Mouse (Mus musculus) kidney, embryonic 16.5 days (tissue): ENCODE results near the gene Hdac11. TPM values are rescaled to one million over a fixed set of nuclear protein-coding genes. Genes with fewer than 3 reads are reported as not detected.

Experiments
- ATAC-seq: fragments of 200-750 bp; cut with Nextera tagmentation; 2 replicates; pipeline ENCODE4 v1.8.0; 2017; ENCODE audit warnings: moderate TSS enrichment; ENCODE audit not compliant: low FRiP score, low TSS enrichment
- H3K27ac ChIP-seq: fragments of 300-500 bp; sonication (generic); 2 replicates; pipeline ENCODE4 v1.5.1; 2014; ENCODE audit warnings: low read length
- H3K27me3 ChIP-seq: fragments of 300-500 bp; sonication (generic); 2 replicates; pipeline ENCODE4 v1.6.1; 2014; ENCODE audit warnings: low read length, control low read depth, mixed read lengths; ENCODE audit not compliant: insufficient read depth
- H3K36me3 ChIP-seq: fragments of 300-500 bp; sonication (generic); 2 replicates; pipeline ENCODE4 v1.6.1; 2014; ENCODE audit warnings: low read length, control low read depth, mixed read lengths; ENCODE audit not compliant: insufficient read depth
- H3K4me1 ChIP-seq: fragments of 300-500 bp; sonication (generic); 2 replicates; pipeline ENCODE4 v1.6.1; 2014; ENCODE audit warnings: low read length, control low read depth, mixed read lengths; ENCODE audit not compliant: insufficient read depth
- H3K4me2 ChIP-seq: fragments of 300-500 bp; sonication (generic); replicated peaks from 2 replicates; pipeline ENCODE4 v1.6.1; 2014; ENCODE audit warnings: low read depth, low read length
- H3K4me3 ChIP-seq: fragments of 300-500 bp; sonication (generic); 2 replicates; pipeline ENCODE4 v1.5.1; 2014; ENCODE audit warnings: mild to moderate bottlenecking, low read length
- H3K9ac ChIP-seq: fragments of 300-500 bp; sonication (generic); replicated peaks from 2 replicates; pipeline ENCODE4 v1.6.1; 2014; ENCODE audit warnings: low read length
- H3K9me3 ChIP-seq: fragments of 300-500 bp; sonication (generic); 2 replicates; pipeline ENCODE4 v1.6.1; 2016; ENCODE audit warnings: low read length, control low read depth
- WGBS: fragments of 180-500 bp; shearing (Covaris S2); extraction: QIAGEN DNeasy Blood & Tissue Kit; methylation state at CpG from one replicate; pipeline ENCODE4 v1.1.7; 2014; 5-methylcytosine and 5-hydroxymethylcytosine counted together
- polyA plus RNA-seq: library from polyadenylated mRNA; unstranded; fragments of >200 nt; fragmentation: Nextera tagmentation; extraction: Ambion mirVana; gene quantifications from 2 replicates; pipeline ENCODE4 v1.2.1, GENCODE M21; 2015

Gene Hdac11
- polyA plus RNA-seq, 1 experiment from 2014 or later, result 15.7 TPM

DNA sequence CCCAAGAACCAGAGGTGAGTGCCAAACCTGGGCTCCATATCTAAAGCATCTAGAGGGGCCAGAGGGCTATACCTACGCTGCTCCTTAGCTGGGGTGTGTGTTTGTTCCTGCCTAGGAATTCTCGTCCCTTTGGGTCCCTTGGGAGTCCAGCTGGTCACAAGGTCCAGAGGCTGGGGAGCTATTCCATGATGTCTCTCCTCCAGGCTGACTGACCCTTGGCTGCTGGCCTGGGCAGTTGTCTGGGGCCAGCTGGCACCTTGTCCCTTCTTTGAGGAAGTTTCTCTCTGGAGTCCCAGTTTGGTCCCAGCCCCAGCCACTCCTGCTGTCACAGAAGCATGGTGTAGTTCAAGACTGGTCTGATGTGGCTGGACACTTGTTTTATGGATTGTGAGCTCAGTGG lies 24.9 kb downstream of the Hdac11 start:
- 63% methylated on average over 2 of the region's 2 CpGs for WGBS
- no peaks in the 10 kb centered on the region for H3K36me3 ChIP-seq
- H3K27me3 ChIP-seq, result no peaks in the 10 kb centered on the region
- H3K4me2 ChIP-seq, result no peak overlapping the region
- H3K27ac ChIP-seq, result no peak overlapping the region
- no peaks in the 10 kb centered on the region for H3K4me1 ChIP-seq
- no peak overlapping the region for H3K9ac ChIP-seq
- ATAC-seq, result no peak
- no peak overlapping the region for H3K4me3 ChIP-seq
- H3K9me3 ChIP-seq, result no peaks in the 10 kb centered on the region

DNA sequence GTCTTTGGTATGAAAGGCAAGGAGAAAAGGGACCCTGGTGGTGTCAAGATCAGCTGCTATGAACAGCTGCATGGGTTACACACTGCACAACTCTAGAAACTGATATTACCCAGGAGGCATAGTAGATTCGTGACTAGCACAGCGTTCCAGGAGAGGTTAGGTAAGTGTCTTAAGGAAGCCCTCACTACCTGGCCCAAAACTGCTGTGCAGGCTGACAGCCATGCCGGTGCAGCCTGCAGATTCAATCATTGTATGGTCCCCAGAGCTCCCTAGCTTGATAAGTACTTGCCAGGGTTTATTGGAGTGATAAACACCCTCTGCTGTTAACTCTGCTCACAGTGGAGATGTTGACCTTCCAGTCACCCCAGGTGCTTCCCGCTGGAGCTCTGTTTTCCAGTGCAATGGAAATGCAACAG lies 25.6 kb downstream of the Hdac11 start:
- WGBS, result 73% methylated on average over 4 of the region's 4 CpGs
- H3K27me3 ChIP-seq, result no peaks in the 10 kb centered on the region

DNA sequence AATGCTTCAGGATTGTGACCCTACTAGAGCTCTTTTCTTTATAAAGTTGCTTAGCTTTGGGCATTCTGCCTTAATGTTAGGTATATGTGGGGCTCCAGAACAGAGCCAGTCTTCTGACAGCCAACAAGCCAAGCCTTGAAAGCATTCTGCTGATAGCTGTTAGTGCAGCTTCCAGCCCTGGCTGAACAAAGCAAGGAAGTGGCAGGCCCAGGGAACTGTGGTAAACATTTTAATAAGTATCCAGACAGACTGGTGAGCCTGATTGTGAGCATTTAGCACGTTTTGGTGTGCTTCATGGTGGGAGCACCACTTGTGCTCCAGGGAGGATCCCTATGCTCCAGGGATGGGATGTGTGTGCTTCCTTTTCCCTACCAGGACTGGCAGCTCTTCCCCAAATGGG lies 26.6 kb downstream of the Hdac11 start:
- Histone ChIP-seq H3K36me3 (no peaks in the 10 kb centered on the region), H3K4me2 (no peak overlapping the region), H3K4me3 (no peak overlapping the region), H3K27ac (no peak overlapping the region), H3K9ac (no peak overlapping the region), H3K9me3 (no peaks in the 10 kb centered on the region), H3K27me3 (no peaks in the 10 kb centered on the region), H3K4me1 (no peaks in the 10 kb centered on the region)
- 46% methylated on average over 1 of the region's 1 CpGs for whole genome bisulfite sequencing
- ATAC-seq, result no peak

More for the DNA sequence above, 25.6 kb downstream of the Hdac11 start:
- H3K4me2 ChIP-seq, result no peak overlapping the region
- H3K9ac ChIP-seq, result no peak overlapping the region
- H3K9me3 ChIP-seq, result no peaks in the 10 kb centered on the region
- no peak for ATAC-seq
- no peaks in the 10 kb centered on the region for H3K4me1 ChIP-seq
- H3K36me3 ChIP-seq, result no peaks in the 10 kb centered on the region
- H3K27ac ChIP-seq, result no peak overlapping the region
- H3K4me3 ChIP-seq, result no peak overlapping the region

DNA sequence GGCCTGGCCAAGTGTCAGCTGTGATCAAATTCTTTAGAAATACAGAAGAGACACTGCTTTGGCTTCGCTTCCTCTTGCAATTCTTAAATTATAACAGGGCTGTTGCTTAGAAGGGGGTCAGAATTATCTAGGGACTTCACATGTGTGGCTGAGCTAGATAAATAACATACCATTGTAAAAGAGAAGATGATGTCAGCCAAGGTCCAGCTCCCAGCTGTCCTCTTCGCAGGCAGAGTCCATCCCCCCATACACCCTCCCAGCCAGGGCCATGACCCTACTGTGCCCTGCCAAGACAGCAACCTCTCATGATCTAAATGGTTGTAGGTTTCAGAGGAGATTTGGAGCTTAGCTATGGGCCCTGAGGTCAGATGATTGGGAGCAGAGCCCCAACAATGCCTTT lies 27.5 kb downstream of the Hdac11 start:
- H3K4me1 ChIP-seq, result no peaks in the 10 kb centered on the region
- H3K9ac ChIP-seq, result no peak overlapping the region
- H3K9me3 ChIP-seq, result no peaks in the 10 kb centered on the region
- H3K27me3 ChIP-seq, result no peaks in the 10 kb centered on the region
- H3K4me2 ChIP-seq, result no peak overlapping the region
- WGBS, result 49% methylated on average over 2 of the region's 2 CpGs
- no peaks in the 10 kb centered on the region for H3K36me3 ChIP-seq
- no peak for ATAC-seq
- no peak overlapping the region for H3K27ac ChIP-seq
- H3K4me3 ChIP-seq, result no peak overlapping the region

DNA sequence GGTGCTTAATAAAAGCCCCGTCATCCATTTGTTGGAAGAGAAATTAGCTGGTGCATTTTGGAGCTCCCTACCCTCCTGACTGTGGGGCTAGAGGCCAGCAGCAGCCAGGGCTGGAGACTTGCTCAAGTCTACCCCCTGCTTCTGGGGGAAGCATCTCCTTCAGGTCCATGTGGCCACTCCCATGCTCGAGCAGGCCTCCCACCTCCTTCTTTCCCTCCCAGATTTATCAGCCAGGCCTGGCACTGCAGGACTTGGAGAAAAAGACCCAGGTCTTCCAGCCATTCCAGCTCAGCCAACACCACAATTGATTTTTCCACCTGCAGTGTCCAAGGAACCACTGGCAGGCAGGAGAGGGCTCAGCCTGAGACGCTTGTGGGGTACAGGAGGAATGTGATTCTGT lies 28.3 kb downstream of the Hdac11 start:
- no peak overlapping the region for H3K4me2 ChIP-seq
- no peaks in the 10 kb centered on the region for H3K36me3 ChIP-seq
- ATAC-seq, result no peak
- no peak overlapping the region for H3K4me3 ChIP-seq
- WGBS, result 67% methylated on average over 3 of the region's 3 CpGs
- H3K27me3 ChIP-seq, result no peaks in the 10 kb centered on the region
- no peaks in the 10 kb centered on the region for H3K9me3 ChIP-seq
- H3K27ac ChIP-seq, result no peak overlapping the region
- H3K4me1 ChIP-seq, result no peaks in the 10 kb centered on the region
- no peak overlapping the region for H3K9ac ChIP-seq

DNA sequence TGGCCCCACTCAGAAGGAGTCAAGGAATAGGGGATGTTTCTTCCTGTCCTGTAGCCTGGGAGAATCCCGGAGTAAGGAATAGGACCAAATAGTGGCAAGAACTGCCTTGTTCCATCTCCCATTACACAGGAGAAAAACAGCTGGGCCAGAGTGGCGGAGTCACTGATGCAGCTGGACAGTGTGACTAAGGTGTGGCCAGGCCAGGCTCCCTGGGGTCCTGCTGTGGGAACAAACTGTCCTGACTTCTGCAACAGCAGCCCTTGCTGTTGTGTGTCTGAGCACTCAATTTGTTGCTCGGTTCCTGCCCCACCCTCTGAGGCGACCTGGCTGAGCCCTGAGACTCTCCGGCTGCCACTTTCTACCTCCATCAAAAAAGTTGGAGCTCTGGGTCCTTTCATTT lies 29.0 kb downstream of the Hdac11 start:
- 75% methylated on average over 5 of the region's 5 CpGs for WGBS
- H3K4me2 ChIP-seq, result no peak overlapping the region
- no peaks in the 10 kb centered on the region for H3K4me1 ChIP-seq
- H3K9me3 ChIP-seq, result no peaks in the 10 kb centered on the region
- H3K36me3 ChIP-seq, result no peaks in the 10 kb centered on the region
- no peak for ATAC-seq
- no peak overlapping the region for H3K4me3 ChIP-seq
- H3K27me3 ChIP-seq, result no peaks in the 10 kb centered on the region
- H3K9ac ChIP-seq, result no peak overlapping the region
- no peak overlapping the region for H3K27ac ChIP-seq

DNA sequence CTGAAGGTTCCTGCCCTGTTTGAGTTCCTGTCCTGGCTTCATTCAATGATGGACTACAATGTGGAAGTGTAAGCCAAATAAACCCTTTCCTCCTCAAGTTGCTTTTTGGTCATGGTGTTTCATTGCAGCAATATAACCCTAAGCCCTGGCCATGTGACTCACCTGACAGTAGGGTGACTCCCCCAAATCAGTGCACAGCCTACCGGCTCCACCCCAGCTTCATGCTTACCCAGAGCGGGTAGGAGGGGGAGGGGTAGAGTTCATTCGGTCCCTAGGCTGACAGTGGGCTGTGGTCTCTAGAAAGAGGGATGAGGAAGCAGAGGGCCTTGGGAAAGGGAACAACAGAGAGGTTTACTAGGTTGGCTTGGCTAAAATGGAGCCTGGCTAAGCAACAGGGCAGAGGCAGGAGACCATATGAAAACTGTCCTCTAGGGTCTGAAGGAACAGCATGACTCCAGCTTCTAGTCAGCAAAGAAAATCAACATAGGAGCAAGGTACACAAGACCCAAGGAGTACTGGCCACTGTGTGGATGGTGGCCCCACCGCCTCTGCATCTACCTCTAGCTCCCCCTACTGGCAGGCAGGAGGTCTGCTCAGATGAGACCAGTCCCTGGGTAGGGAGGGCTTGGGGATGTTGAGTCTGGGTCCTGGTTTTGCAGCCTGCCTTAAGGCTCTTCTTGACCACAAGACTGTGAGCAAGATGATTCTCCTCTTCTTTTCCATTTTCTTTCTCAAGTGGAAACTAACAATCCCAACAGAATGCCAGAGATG lies 29.9 kb downstream of the Hdac11 start:
- Histone ChIP-seq H3K36me3 (no peaks in the 10 kb centered on the region), H3K4me2 (no peak overlapping the region), H3K4me1 (no peaks in the 10 kb centered on the region), H3K4me3 (no peak overlapping the region), H3K27ac (no peak overlapping the region), H3K27me3 (no peaks in the 10 kb centered on the region), H3K9me3 (no peaks in the 10 kb centered on the region), H3K9ac (no peak overlapping the region)
- no peak for ATAC-seq
- 51% methylated on average over 4 of the region's 4 CpGs for whole genome bisulfite sequencing

DNA sequence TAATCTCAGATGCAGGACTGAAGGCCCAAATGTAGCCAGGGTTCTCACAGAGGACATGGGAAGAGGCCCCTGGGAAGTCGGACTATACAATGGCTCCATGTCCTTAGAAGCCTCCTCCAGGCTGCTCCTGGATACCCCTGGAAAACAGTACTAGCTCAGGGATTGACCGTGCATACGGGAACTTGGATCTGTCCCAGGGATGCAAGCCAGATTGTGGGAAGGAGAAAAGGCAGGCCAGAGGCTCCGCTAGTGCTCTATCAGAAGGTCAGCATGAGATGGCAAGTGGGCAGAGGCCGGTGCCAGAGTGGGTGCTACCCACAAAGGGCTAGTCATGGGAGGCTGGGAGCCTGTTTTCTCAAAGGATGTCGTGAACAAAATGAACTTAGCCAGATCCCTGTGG lies 30.5 kb downstream of the Hdac11 start:
- WGBS, result 79% methylated on average over 6 of the region's 6 CpGs
- Histone ChIP-seq H3K9me3 (no peaks in the 10 kb centered on the region), H3K27ac (no peak overlapping the region), H3K4me1 (no peaks in the 10 kb centered on the region), H3K36me3 (no peaks in the 10 kb centered on the region), H3K4me2 (no peak overlapping the region), H3K4me3 (no peak overlapping the region), H3K27me3 (no peaks in the 10 kb centered on the region), H3K9ac (no peak overlapping the region)
- no peak for ATAC-seq

DNA sequence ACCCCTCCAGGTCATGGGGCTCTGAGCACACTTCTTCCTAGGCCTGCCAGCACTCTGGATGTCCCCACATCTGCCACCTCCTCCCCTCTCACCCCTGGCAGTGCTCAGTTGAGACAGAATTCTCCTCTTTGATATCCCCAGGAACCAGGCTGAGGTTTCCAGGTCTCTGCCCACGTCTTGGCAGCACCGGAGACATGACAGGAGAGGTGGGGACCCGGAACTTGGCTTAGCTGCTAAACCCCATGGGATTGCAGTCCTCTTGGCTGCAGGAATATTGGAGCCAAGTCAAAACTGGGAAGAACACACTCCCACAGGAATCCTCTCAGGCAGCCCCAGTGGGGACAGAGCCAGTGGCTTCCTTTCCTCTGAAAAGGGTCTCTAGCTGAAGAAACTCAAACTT lies 31.4 kb downstream of the Hdac11 start:
- Histone ChIP-seq H3K36me3 (no peaks in the 10 kb centered on the region), H3K4me3 (no peak overlapping the region), H3K4me1 (no peaks in the 10 kb centered on the region), H3K4me2 (no peak overlapping the region), H3K9me3 (no peaks in the 10 kb centered on the region), H3K27me3 (no peaks in the 10 kb centered on the region), H3K9ac (no peak overlapping the region), H3K27ac (no peak overlapping the region)
- WGBS, result 73% methylated on average over 3 of the region's 3 CpGs
- ATAC-seq, result no peak

DNA sequence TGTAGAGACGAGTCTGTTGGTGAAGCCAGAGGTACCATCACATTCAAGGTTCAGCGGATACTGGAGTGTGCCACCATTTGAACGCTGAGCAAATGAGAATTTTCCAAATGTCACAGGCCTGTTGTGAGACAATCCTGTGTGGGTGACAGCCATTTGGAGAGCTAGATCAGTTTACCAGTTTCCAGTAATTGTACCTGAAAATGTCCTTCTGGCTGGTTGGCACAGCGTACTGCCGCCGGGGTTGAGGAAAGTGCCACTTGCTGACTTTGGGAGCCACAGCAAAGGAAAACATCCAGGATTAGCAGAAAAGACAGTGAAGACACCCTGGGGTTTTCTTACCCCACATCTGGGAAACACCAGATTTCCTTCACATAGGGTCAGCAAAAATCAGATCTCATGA lies 33.5 kb downstream of the Hdac11 start:
- Histone ChIP-seq H3K9ac (no peak overlapping the region), H3K4me1 (no peaks in the 10 kb centered on the region), H3K27ac (no peak overlapping the region), H3K27me3 (no peaks in the 10 kb centered on the region), H3K36me3 (no peaks in the 10 kb centered on the region), H3K4me3 (no peak overlapping the region), H3K4me2 (no peak overlapping the region), H3K9me3 (no peaks in the 10 kb centered on the region)
- ATAC-seq, result no peak
- 87% methylated on average over 6 of the region's 6 CpGs for WGBS
